Mouse (Mus musculus) CD8-positive naive resting alpha-beta T cell, adult 57 days (primary cell): ENCODE data around the gene Gm13691. TPM values are rescaled to one million over a fixed set of nuclear protein-coding genes. Genes with fewer than 3 reads are reported as not detected.

Source experiments
- total RNA-seq: library from RNA; stranded (reverse); gene quantifications from one replicate; pipeline ENCODE4 v1.2.4, GENCODE M21; 2023

The Gm13691 gene
- 3.2 TPM for total RNA-seq

GRCm38 (mm10) chr2:83990253-83990652 lies at the start of gene Gm13691:
TSS of gene Gm13691 (plus strand) at chr2:83990553.

GRCm38 (mm10) chr2:83940931-83941361 lies 49.4 kb upstream of the Gm13691 start, which contains the start of gene Zswim2:
TSS of gene Zswim2 (minus strand) at chr2:83941228.

GRCm38 (mm10) chr2:83955393-83955792 lies 35.0 kb upstream of the Gm13691 start, which contains the start of gene Gm13698:
TSS of gene Gm13698 (plus strand) at chr2:83955693.

GRCm38 (mm10) chr2:83961203-83961602 lies 29.1 kb upstream of the Gm13691 start, which contains the start of gene Gm13693:
TSS of gene Gm13693 (plus strand) at chr2:83961503.

GRCm38 (mm10) chr2:83967013-83967412 lies 23.3 kb upstream of the Gm13691 start, which contains the start of gene Gm13695:
TSS of gene Gm13695 (plus strand) at chr2:83967313.

GRCm38 (mm10) chr2:83972823-83973222 lies 17.5 kb upstream of the Gm13691 start, which contains the start of gene Gm13696:
TSS of gene Gm13696 (plus strand) at chr2:83973123.

GRCm38 (mm10) chr2:83978633-83979032 lies 11.7 kb upstream of the Gm13691 start, which contains the start of gene Gm13694:
TSS of gene Gm13694 (plus strand) at chr2:83978933.

GRCm38 (mm10) chr2:83984443-83984842 lies 5.9 kb upstream of the Gm13691 start, which contains the start of gene Gm13697:
TSS of gene Gm13697 (plus strand) at chr2:83984743.

Other genes with a start within 250 kb of the Gm13691 start
- gene Fam171b, start 177.9 kb upstream of the Gm13691 start, total RNA-seq, result 0.12 TPM
- not detected for gene Zswim2, start 49.3 kb upstream of the Gm13691 start, total RNA-seq
- 3.2 TPM for gene Gm13698, start 34.9 kb upstream of the Gm13691 start, total RNA-seq
- gene Gm13693, start 29.1 kb upstream of the Gm13691 start, total RNA-seq, result 3.2 TPM
- 3.2 TPM for gene Gm13695, start 23.2 kb upstream of the Gm13691 start, total RNA-seq
- gene Gm13696, start 17.4 kb upstream of the Gm13691 start, total RNA-seq, result 3.2 TPM
- gene Gm13694, start 11.6 kb upstream of the Gm13691 start, total RNA-seq, result 3.2 TPM
- gene Gm13697, start 5.8 kb upstream of the Gm13691 start, total RNA-seq, result 3.2 TPM